Mouse (Mus musculus) limb, embryonic 14.5 days (tissue): ENCODE data around the gene Ptgr2. TPM values are rescaled to one million over a fixed set of nuclear protein-coding genes. Genes with fewer than 3 reads are reported as not detected.

Experiments
- ATAC-seq: fragments of 200-750 bp; cut with Nextera tagmentation; 2 replicates; pipeline ENCODE4 v1.8.0; 2017; ENCODE audit warnings: low read depth, moderate number of reproducible peaks, moderate TSS enrichment; ENCODE audit not compliant: low FRiP score
- DNase-seq: peaks from one replicate; pipeline ENCODE4 v3.0.0-alpha.2; 2015; ENCODE audit warnings: low spot score
- H3K27ac ChIP-seq: fragments of 300-500 bp; sonication (generic); replicated peaks from 2 replicates; pipeline ENCODE4 v1.5.1; 2014; ENCODE audit warnings: low read depth, mild to moderate bottlenecking, low read length, moderate library complexity, mixed read lengths
- H3K27me3 ChIP-seq: fragments of 300-500 bp; sonication (generic); 2 replicates; pipeline ENCODE4 v1.6.1; 2014; ENCODE audit warnings: low read length, mixed read lengths; ENCODE audit not compliant: control insufficient read depth, insufficient read depth
- H3K36me3 ChIP-seq: fragments of 300-500 bp; sonication (generic); 2 replicates; pipeline ENCODE4 v1.6.1; 2014; ENCODE audit warnings: mild to moderate bottlenecking, low read length, moderate library complexity, mixed read lengths; ENCODE audit not compliant: control insufficient read depth, insufficient read depth
- H3K4me1 ChIP-seq: fragments of 300-500 bp; sonication (generic); 2 replicates; pipeline ENCODE4 v1.6.1; 2014; ENCODE audit warnings: antibody characterized with exemption, low read length, mixed read lengths; ENCODE audit not compliant: control insufficient read depth, insufficient read depth
- H3K4me2 ChIP-seq: fragments of 300-500 bp; sonication (generic); replicated peaks from 2 replicates; pipeline ENCODE4 v1.6.1; 2014; ENCODE audit warnings: low read depth, mild to moderate bottlenecking, low read length, moderate library complexity; ENCODE audit not compliant: severe bottlenecking
- H3K4me3 ChIP-seq: fragments of 300-500 bp; sonication (generic); replicated peaks from 2 replicates; pipeline ENCODE4 v1.5.1; 2014; ENCODE audit warnings: low read length
- H3K9ac ChIP-seq: fragments of 300-500 bp; sonication (generic); 2 replicates; pipeline ENCODE4 v1.6.1; 2014; ENCODE audit warnings: mild to moderate bottlenecking, low read depth, low read length, moderate library complexity; ENCODE audit not compliant: severe bottlenecking
- H3K9me3 ChIP-seq: fragments of 300-500 bp; sonication (generic); 2 replicates; pipeline ENCODE4 v1.6.1; 2016; ENCODE audit warnings: low read length; ENCODE audit not compliant: control insufficient read depth
- POLR2A ChIP-seq: fragments of 200-500 bp; IDR thresholded peaks from 2 replicates; pipeline ENCODE4 v1.8.0; 2012; ENCODE audit warnings: inconsistent platforms, mild to moderate bottlenecking, moderate library complexity, borderline replicate concordance; ENCODE audit not compliant: insufficient read depth, insufficient read length; ENCODE audit errors: extremely low read depth
- WGBS: fragments of 180-500 bp; shearing (Covaris S2); extraction: QIAGEN DNeasy Blood & Tissue Kit; methylation state at CpG from one replicate; pipeline ENCODE4 v1.1.7; 2014; 5-methylcytosine and 5-hydroxymethylcytosine counted together
- polyA plus RNA-seq, 2 experiments: library from polyadenylated mRNA; depleted of rRNA in 1 of 2; stranded (reverse) in 1 of 2; unstranded in 1 of 2; fragments of >200 nt; fragmentation: Nextera tagmentation in 1 of 2; extraction: Ambion mirVana in 1 of 2; gene quantifications; 2 replicates each; pipeline versions ENCODE4 v1.2.1 to v1.2.3; 2012 to 2014

Gene Ptgr2
- polyA plus RNA-seq, 2 experiments: 11.0 to 13.8 TPM

GRCm38 (mm10) chr12:84364291-84364690 lies 79.3 kb downstream of the Ptgr2 start:
- Histone ChIP-seq H3K27ac (no peak overlapping the region), H3K4me1 (peaks cover 9% of the 10 kb centered on the region), H3K4me3 (no peak overlapping the region), H3K4me2 (no peak overlapping the region), H3K9me3 (no peaks in the 10 kb centered on the region), H3K9ac (no peak overlapping the region), H3K27me3 (no peaks in the 10 kb centered on the region), H3K36me3 (peaks cover 24% of the 10 kb centered on the region)
- TF ChIP-seq POLR2A: no peak
- 81% methylated on average over 9 of the region's 9 CpGs for WGBS
- DNase-seq: no peak
- ATAC-seq: no peak

- no peak overlapping the region for H3K4me2 ChIP-seq
- H3K9me3 ChIP-seq: no peaks in the 10 kb centered on the region
- ATAC-seq (no peak), DNase-seq (no peak)
- no peaks in the 10 kb centered on the region for H3K27me3 ChIP-seq
- no peak overlapping the region for H3K27ac ChIP-seq
- no peak overlapping the region for H3K4me3 ChIP-seq
- no peak overlapping the region for H3K9ac ChIP-seq
- WGBS: 93% methylated on average over 6 of the region's 6 CpGs
- H3K36me3 ChIP-seq: peaks cover 32% of the 10 kb centered on the region
- no peak for TF ChIP-seq POLR2A
- peaks cover 9% of the 10 kb centered on the region for H3K4me1 ChIP-seq
Measured at GRCm38 (mm10) chr12:84365137-84365536, 80.1 kb downstream of the Ptgr2 start.

Other genes with a start within 250 kb of the Ptgr2 start
- 0.23 TPM in 2 replicates for gene Acot4, start 246.9 kb upstream of the Ptgr2 start, polyA plus RNA-seq (2012; rRNA removed)
- gene Acot4, start 246.9 kb upstream of the Ptgr2 start, polyA plus RNA-seq (2014; fragmentation: Nextera tagmentation; extraction: Ambion mirVana): 0.11 and 0.41 TPM in 2 replicates
- not detected in 2 replicates for gene Gm49366, start 246.3 kb upstream of the Ptgr2 start, polyA plus RNA-seq (2012; rRNA removed)
- not detected in 2 replicates for gene Gm49366, start 246.3 kb upstream of the Ptgr2 start, polyA plus RNA-seq (2014; fragmentation: Nextera tagmentation; extraction: Ambion mirVana)
- 0.01 and 0.04 TPM in 2 replicates for gene Acot3, start 233.1 kb upstream of the Ptgr2 start, polyA plus RNA-seq (2012; rRNA removed)
- not detected in 2 replicates for gene Acot3, start 233.1 kb upstream of the Ptgr2 start, polyA plus RNA-seq (2014; fragmentation: Nextera tagmentation; extraction: Ambion mirVana)
- 0.10 and 0.13 TPM in 2 replicates for gene Acot5, start 215.9 kb upstream of the Ptgr2 start, polyA plus RNA-seq (2012; rRNA removed)
- not detected in 2 replicates for gene Acot5, start 215.9 kb upstream of the Ptgr2 start, polyA plus RNA-seq (2014; fragmentation: Nextera tagmentation; extraction: Ambion mirVana)
- gene Acot6, start 184.6 kb upstream of the Ptgr2 start, polyA plus RNA-seq (2012; rRNA removed): 4.0 and 4.4 TPM in 2 replicates
- 1.4 and 2.2 TPM in 2 replicates for gene Acot6, start 184.6 kb upstream of the Ptgr2 start, polyA plus RNA-seq (2014; fragmentation: Nextera tagmentation; extraction: Ambion mirVana)
- gene Dnal1, start 170.9 kb upstream of the Ptgr2 start, polyA plus RNA-seq (2012; rRNA removed): 15.1 and 17.0 TPM in 2 replicates
- gene Dnal1, start 170.9 kb upstream of the Ptgr2 start, polyA plus RNA-seq (2014; fragmentation: Nextera tagmentation; extraction: Ambion mirVana): 5.9 and 6.4 TPM in 2 replicates
- gene Pnma1, start 136.7 kb upstream of the Ptgr2 start, polyA plus RNA-seq (2012; rRNA removed): 0.24 and 0.39 TPM in 2 replicates
- 0.55 and 0.83 TPM in 2 replicates for gene Pnma1, start 136.7 kb upstream of the Ptgr2 start, polyA plus RNA-seq (2014; fragmentation: Nextera tagmentation; extraction: Ambion mirVana)
- gene Elmsan1, start 66.4 kb upstream of the Ptgr2 start, polyA plus RNA-seq (2012; rRNA removed): 14.4 and 18.1 TPM in 2 replicates
- 10.5 and 11.8 TPM in 2 replicates for gene Elmsan1, start 66.4 kb upstream of the Ptgr2 start, polyA plus RNA-seq (2014; fragmentation: Nextera tagmentation; extraction: Ambion mirVana)
- gene Zfp410, start 31.6 kb downstream of the Ptgr2 start, polyA plus RNA-seq (2012; rRNA removed): 63.6 and 67.3 TPM in 2 replicates
- gene Zfp410, start 31.6 kb downstream of the Ptgr2 start, polyA plus RNA-seq (2014; fragmentation: Nextera tagmentation; extraction: Ambion mirVana): 81.7 and 82.2 TPM in 2 replicates
- gene Coq6, start 76.4 kb downstream of the Ptgr2 start, polyA plus RNA-seq (2012; rRNA removed): 49.2 and 63.5 TPM in 2 replicates
- gene Coq6, start 76.4 kb downstream of the Ptgr2 start, polyA plus RNA-seq (2014; fragmentation: Nextera tagmentation; extraction: Ambion mirVana): 42.4 and 44.8 TPM in 2 replicates
- 3.4 and 4.7 TPM in 2 replicates for gene Fam161b, start 76.6 kb downstream of the Ptgr2 start, polyA plus RNA-seq (2012; rRNA removed)
- gene Fam161b, start 76.6 kb downstream of the Ptgr2 start, polyA plus RNA-seq (2014; fragmentation: Nextera tagmentation; extraction: Ambion mirVana): 2.1 and 2.8 TPM in 2 replicates
- 7.7 and 8.0 TPM in 2 replicates for gene Entpd5, start 123.8 kb downstream of the Ptgr2 start, polyA plus RNA-seq (2012; rRNA removed)
- 12.2 and 12.7 TPM in 2 replicates for gene Entpd5, start 123.8 kb downstream of the Ptgr2 start, polyA plus RNA-seq (2014; fragmentation: Nextera tagmentation; extraction: Ambion mirVana)
- 0.55 and 1.3 TPM in 2 replicates for gene Bbof1, start 123.8 kb downstream of the Ptgr2 start, polyA plus RNA-seq (2012; rRNA removed)
- gene Bbof1, start 123.8 kb downstream of the Ptgr2 start, polyA plus RNA-seq (2014; fragmentation: Nextera tagmentation; extraction: Ambion mirVana): 0.95 and 1.1 TPM in 2 replicates
- 10.4 and 18.1 TPM in 2 replicates for gene Rnf113a2, start 132.0 kb downstream of the Ptgr2 start, polyA plus RNA-seq (2012; rRNA removed)
- 21.6 and 24.5 TPM in 2 replicates for gene Rnf113a2, start 132.0 kb downstream of the Ptgr2 start, polyA plus RNA-seq (2014; fragmentation: Nextera tagmentation; extraction: Ambion mirVana)
- gene Aldh6a1, start 165.8 kb downstream of the Ptgr2 start, polyA plus RNA-seq (2012; rRNA removed): 18.9 and 19.0 TPM in 2 replicates
- gene Aldh6a1, start 165.8 kb downstream of the Ptgr2 start, polyA plus RNA-seq (2014; fragmentation: Nextera tagmentation; extraction: Ambion mirVana): 37.9 and 41.2 TPM in 2 replicates
- gene Lin52, start 166.2 kb downstream of the Ptgr2 start, polyA plus RNA-seq (2012; rRNA removed): 17.3 and 26.9 TPM in 2 replicates
- gene Lin52, start 166.2 kb downstream of the Ptgr2 start, polyA plus RNA-seq (2014; fragmentation: Nextera tagmentation; extraction: Ambion mirVana): 17.9 and 24.2 TPM in 2 replicates